33 mouse cellular contexts compared by ENCODE assay signal in the genomic region with DNA sequence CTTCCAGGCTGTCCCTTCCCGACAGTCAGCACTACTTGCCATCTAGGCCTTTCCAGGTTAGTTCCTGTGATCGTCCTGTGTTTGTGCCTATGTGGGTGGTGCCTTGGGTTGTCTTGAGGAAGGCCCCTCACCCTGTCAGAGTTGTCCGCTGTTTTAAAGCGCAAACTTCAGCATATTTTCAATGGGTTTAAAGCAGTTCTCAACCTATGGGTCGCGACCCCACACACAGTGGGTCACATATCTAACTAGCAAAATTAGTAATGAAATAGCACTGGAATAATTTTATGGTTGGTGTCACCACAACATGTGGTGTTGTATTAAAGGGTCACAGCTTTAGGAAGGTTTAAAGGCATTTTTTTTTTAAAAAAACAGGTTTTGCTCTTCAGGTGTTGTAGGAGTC. TPM values are rescaled to one million over a fixed set of nuclear protein-coding genes. Genes with fewer than 3 reads are reported as not detected.
"Had no signal": no experiment of that assay in that cellular context is flagged by ENCODE, and none has a peak within 500 bp of the region (broad histone marks: within the 10 kb centered on the region; RNA-seq: fewer than 3 reads in every experiment).

No protein-coding gene starts in this region.

- H3K9me3 ChIP-seq: heart, embryonic 13.5 days; heart, embryonic 15.5 days; hindbrain, embryonic 10.5 days; hindbrain, embryonic 12.5 days; intestine, embryonic 15.5 days; limb, embryonic 10.5 days; limb, embryonic 12.5 days; liver, embryonic 13.5 days had no signal

- DNase-seq: gastrocnemius, postnatal 14 days; gastrocnemius, postnatal 36 days; heart, adult 2 months; heart, postnatal 4 days; kidney, adult 18-20 months; kidney, postnatal 10 days; kidney, postnatal 4 days; liver; liver, embryonic 13.5 days had no signal

- ATAC-seq: inflammation-experienced regulatory T-cells, adult 6 months had no signal

- H3K27ac ChIP-seq: heart, adult 2 months; heart, embryonic 13.5 days; heart, embryonic 15.5 days; hindbrain, embryonic 12.5 days; hindbrain, embryonic 14.5 days; intestine, embryonic 15.5 days; layer of hippocampus, adult 2 months; left cerebral cortex, adult 2 months; limb, embryonic 12.5 days; liver, embryonic 13.5 days had no signal

- H3K9ac ChIP-seq: liver, embryonic 13.5 days had no signal

- H3K36me3 ChIP-seq: heart, embryonic 13.5 days; heart, embryonic 15.5 days; hindbrain, embryonic 10.5 days; hindbrain, embryonic 12.5 days; intestine, embryonic 15.5 days; limb, embryonic 10.5 days; limb, embryonic 12.5 days; liver, embryonic 13.5 days had no signal

RNA-seq across cellular contexts. Expression of a gene that starts 1.1 kb away (rescaled TPM):
- total RNA-seq: gastrocnemius, adult 18-20 months; gastrocnemius, adult 8-10 months; gastrocnemius, postnatal 14 days; gastrocnemius, postnatal 36 days; heart, adult 2 months; heart, postnatal 25 days; heart, postnatal 4 days had no signal
- polyA plus RNA-seq: heart, embryonic 11.5 days; heart, embryonic 13.5 days; heart, embryonic 15.5 days; heart, postnatal 0 days; hindbrain, embryonic 12.5 days; hindbrain, embryonic 14.5 days; inflammation-experienced regulatory T-cells, adult 6 months; intestine, embryonic 15.5 days; intestine, postnatal 0 days; kidney, embryonic 14.5 days; kidney, embryonic 16.5 days; limb, embryonic 10.5 days; limb, embryonic 12.5 days; liver, embryonic 11.5 days; liver, embryonic 13.5 days had no signal

RNA-seq across cellular contexts. Expression of a gene that starts 23.5 kb away (rescaled TPM):
- total RNA-seq: gastrocnemius, adult 18-20 months; gastrocnemius, postnatal 36 days; heart, adult 2 months; heart, postnatal 25 days; heart, postnatal 4 days had no signal
- polyA plus RNA-seq: heart, adult 2 months; heart, embryonic 11.5 days; heart, embryonic 15.5 days; intestine, embryonic 15.5 days; intestine, postnatal 0 days; kidney, embryonic 14.5 days; kidney, embryonic 16.5 days; limb, embryonic 10.5 days; limb, embryonic 12.5 days; liver, embryonic 11.5 days had no signal

RNA-seq across cellular contexts. Expression of a gene that starts 27.4 kb away (rescaled TPM):
- total RNA-seq: gastrocnemius, adult 18-20 months; gastrocnemius, adult 8-10 months; gastrocnemius, postnatal 14 days; gastrocnemius, postnatal 36 days; layer of hippocampus, adult 2 months; layer of hippocampus, postnatal 10 days; layer of hippocampus, postnatal 25 days; left cerebral cortex, adult 2 months; left cerebral cortex, postnatal 14 days; left cerebral cortex, postnatal 36 days had no signal
- polyA plus RNA-seq: hindbrain, embryonic 10.5 days; hindbrain, embryonic 12.5 days; hindbrain, embryonic 14.5 days; inflammation-experienced regulatory T-cells, adult 6 months; intestine, embryonic 15.5 days; intestine, postnatal 0 days; kidney, embryonic 14.5 days; limb, embryonic 12.5 days; liver, embryonic 13.5 days had no signal
